Mouse (Mus musculus) small intestine, adult 2 months (tissue): ENCODE results near the gene Lyz1.

Experiments
- CTCF ChIP-seq: fragments of 200-500 bp; IDR thresholded peaks from 2 replicates; pipeline ENCODE4 v1.5.1; 2012; ENCODE audit warnings: low read depth, mild to moderate bottlenecking, control low read depth, inconsistent platforms, low read length, moderate library complexity, mixed read lengths; ENCODE audit not compliant: insufficient replicate concordance, insufficient read length; ENCODE audit errors: extremely low read depth
- POLR2A ChIP-seq: fragments of 200-500 bp; IDR thresholded peaks from 2 replicates; pipeline ENCODE4 v1.6.1; 2012; ENCODE audit warnings: low read depth, mild to moderate bottlenecking, control low read depth, inconsistent platforms, low read length, moderate library complexity

DNA sequence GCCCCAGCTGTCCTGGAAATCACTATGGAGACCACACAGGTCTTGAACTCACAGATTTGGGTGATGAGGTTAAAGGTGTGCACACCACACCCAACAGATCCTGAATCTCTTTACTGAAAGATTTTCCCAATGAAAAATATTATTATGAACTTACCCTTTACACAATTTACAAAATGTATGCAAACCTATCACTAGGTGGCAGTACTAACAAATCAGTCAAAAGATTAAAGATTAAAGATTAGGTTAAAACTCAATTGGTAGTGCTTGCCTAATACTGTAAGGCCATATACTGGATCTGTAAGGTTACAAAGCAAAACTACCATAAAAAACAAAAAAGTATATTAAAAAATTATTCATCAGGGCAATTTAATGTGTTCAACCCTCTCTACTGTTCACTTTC is 45.3 kb upstream of the Lyz1 start:
- TF ChIP-seq CTCF (no peak), POLR2A (no peak)
